Mouse (Mus musculus) heart, adult 2 months (tissue): ENCODE measurements around the gene Ostc.

Experiments
- CTCF ChIP-seq: fragments of 200-600 bp; IDR thresholded peaks from 2 replicates; pipeline ENCODE4 v1.8.1; 2022; ENCODE audit warnings: antibody characterized with exemption, mild to moderate bottlenecking, moderate library complexity
- POLR2A ChIP-seq: fragments of 200-500 bp; IDR thresholded peaks from 2 replicates; pipeline ENCODE4 v1.6.1; 2011; ENCODE audit warnings: mild to moderate bottlenecking, low read depth, low read length, control low read depth; ENCODE audit not compliant: insufficient read depth

DNA sequence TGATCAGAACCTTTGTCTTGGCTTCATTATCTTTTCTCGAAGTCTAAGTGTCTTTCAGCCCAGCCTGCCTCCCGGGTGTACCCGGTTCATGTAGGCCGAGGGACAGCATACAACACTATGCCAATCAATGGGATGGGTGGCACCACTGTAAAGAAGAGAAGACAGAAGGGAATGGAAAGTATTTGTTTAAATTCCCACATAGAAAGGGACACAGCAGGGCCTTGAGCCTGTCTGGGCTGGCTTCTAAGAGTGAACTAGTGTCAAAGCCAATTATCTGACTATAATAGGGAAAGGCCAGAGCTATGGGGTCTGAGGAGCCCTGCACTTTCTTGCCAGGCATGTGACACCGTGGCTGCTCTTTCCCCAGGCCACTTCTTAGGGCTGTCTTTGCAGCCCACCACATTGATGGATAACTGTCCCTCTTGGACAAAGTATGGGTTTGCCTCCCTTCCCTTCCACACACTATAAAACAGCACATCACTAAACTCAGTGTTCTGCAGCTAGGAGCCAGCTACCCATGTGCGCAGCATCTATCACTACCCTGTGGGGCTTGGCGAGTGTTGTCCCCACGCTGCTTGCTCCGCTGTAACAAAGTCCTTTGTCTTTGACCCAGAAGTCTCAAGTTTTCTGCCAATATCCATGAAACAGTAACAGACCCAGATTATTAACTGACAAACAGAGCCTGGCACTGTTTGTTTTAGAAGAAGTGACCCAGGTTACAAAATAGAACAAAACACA lies 24.8 kb downstream of the Ostc start:
- TF ChIP-seq CTCF = no peak
- TF ChIP-seq POLR2A = no peak
